Mouse (Mus musculus) kidney, adult 8-10 months (tissue): ENCODE results near the gene Micall1.

Experiments used
- DNase-seq, 2 experiments: peaks; one replicate each; pipeline ENCODE4 v3.0.0; 2022

Micall1 gene

GRCm38 (mm10) chr15:79108421-79109320 is at the start of gene Micall1:
Gene Micall1 (plus strand): TSS chr15:79108898.
- DNase-seq, result peak; percentile 70 to 74

- no peak for DNase-seq
Observed at GRCm38 (mm10) chr15:79060887-79061565, 47.7 kb upstream of the Micall1 start.

- DNase-seq, result peak; percentile 98 to 100
Observed at GRCm38 (mm10) chr15:79062376-79063159, 46.1 kb upstream of the Micall1 start, which contains the start of gene Ankrd54. Gene Ankrd54 (minus strand): TSS chr15:79062893.

DNA sequence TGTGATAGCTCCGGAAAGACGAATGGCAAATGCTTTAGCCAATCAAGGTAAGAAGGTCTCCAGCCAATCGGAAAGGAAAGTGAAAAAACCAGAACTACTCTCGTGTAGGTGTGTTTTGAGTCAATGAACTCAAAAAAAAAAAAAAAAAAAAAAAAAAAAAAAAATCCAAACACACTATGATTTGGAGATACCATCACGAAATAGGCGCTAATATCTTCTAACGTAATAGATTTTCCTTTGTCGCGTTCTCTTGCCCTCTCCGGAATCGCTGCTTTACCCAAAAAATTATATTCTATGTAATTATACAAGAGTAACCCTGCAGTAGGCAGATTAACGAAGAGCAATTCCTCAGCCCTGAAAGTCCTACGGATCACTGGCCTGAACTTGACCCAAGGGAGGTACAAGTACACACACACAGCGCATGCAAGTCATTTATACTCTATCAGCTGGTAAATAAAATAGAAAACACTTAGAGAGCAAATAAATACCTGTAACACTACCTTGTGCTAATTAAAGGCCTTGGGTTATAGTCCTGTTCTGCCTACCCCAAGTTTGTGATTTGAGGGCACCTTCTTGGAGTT is 45.4 kb upstream of the Micall1 start:
- peak in 1 of 2 experiments; percentile 58 for DNase-seq

DNA sequence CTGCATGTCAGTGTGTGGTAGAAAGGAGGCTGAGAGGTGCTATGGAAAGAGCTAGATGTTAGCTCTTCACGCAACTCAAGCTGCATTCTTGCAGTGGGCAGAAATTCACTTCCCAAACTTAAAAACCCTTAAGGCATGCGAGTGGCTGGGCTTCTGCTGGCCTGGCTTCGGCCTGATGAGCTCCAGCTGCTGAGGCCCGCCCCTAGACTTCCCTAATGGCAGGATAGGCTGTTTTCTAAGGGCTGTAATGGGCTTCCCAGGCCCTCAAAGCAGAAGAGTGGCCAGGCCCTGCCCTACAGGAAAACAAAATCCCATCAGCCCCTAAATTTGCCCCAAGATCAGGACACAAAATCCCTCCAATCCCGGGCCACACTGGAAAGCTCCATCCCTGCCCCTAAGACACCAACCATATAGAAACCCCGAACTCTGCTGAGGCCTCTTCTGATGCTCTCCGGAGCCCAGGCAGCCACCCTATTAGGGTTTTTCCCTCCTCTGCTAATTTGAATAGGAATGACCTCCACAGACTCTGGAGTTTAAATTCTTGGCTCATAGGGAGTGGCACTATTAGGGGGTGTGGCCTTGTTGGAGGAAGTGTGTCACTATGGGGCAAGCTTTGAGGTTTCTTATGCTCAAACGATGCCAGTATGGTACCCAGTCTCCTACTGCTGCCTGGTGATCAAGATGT is 43.5 kb upstream of the Micall1 start:
- DNase-seq, result no peak

GRCm38 (mm10) chr15:79066276-79066675 is 42.4 kb upstream of the Micall1 start:
- peak in 1 of 2 experiments; percentile 33 for DNase-seq

DNA sequence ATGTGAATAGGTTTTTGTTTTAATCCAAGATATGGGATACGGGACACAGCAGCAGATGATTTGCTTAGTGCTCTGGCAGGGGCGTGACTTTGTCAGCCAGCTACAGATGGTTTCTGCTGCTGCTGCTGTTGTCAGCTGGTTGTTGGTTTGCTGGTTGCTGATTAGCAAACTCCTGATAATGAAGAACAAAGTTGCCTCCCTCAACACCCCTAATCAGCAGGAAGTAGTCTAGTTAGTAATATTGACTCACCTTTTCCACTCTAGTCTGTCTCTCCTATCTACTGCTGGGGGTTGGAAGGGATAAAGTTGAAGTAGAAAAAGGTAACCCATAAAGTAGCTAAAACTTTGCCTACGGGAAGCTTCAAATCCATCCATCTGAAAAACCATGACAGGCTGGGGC is 41.1 kb upstream of the Micall1 start:
- DNase-seq, result no peak

- DNase-seq, result no peak
Observed at GRCm38 (mm10) chr15:79068416-79068815, 40.3 kb upstream of the Micall1 start.

GRCm38 (mm10) chr15:79071117-79072039 is 37.3 kb upstream of the Micall1 start:
- peak; percentile 46 to 49 for DNase-seq

DNA sequence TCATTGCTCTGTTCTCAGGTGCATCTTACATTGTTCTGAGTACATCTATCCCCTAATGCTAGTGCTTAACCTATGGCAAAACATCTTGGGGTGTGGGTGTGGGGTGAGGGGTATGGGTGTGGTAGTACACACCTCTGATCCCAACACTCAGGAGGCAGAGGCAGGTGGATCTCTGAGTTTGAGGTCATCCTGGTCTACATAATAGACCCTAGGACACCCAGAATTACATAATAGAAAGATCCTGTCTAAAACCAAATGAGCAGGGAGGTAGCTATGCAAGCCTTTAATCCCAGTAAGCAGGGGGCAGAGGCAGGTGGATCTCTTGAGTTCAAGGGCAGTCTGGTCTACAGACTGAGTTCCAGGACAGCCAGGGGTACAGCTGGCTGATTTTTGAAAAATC is 34.9 kb upstream of the Micall1 start:
- DNase-seq, result no peak

GRCm38 (mm10) chr15:79074446-79074845 is 34.3 kb upstream of the Micall1 start:
- DNase-seq, result no peak

- peak; percentile 88 for DNase-seq
Observed at GRCm38 (mm10) chr15:79074913-79075532, 33.7 kb upstream of the Micall1 start, which contains the start of gene Eif3l. Gene Eif3l (plus strand): TSS chr15:79075179.

DNA sequence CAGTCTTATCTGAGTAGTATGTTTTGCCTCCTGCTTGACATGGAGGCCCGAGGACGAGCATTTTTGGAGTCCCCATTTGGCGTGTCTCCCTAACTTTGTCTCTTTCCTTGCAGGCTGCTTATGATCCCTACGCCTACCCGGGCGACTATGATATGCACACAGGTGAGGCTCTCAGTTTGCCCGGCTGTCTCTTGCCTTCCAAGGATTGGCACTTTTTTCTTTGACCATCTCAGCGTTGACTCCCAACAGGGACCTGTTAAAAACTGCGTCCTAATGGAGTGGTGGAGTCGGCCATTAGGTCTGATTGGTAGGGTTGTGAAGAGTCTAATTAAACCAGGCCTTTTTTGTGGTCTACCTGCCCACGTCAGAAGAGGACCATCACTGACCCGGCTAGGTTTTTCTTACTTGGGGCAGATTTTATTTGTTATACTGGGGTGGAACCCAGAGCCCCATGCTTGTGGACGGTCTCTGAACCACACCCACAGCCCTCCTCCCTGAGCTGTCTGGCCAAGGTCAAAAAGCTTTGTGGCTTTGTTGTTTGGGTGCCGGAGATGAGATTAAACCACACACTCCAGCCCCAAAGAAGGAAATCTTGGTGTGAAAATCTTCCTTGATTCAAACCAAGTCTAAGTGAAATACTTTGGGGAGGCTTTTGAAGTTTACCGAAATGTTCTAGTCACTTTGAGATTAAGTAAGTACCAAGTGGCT is 32.9 kb upstream of the Micall1 start:
- DNase-seq, result no peak

- no peak for DNase-seq
Observed at GRCm38 (mm10) chr15:79079567-79079966, 29.1 kb upstream of the Micall1 start.

DNA sequence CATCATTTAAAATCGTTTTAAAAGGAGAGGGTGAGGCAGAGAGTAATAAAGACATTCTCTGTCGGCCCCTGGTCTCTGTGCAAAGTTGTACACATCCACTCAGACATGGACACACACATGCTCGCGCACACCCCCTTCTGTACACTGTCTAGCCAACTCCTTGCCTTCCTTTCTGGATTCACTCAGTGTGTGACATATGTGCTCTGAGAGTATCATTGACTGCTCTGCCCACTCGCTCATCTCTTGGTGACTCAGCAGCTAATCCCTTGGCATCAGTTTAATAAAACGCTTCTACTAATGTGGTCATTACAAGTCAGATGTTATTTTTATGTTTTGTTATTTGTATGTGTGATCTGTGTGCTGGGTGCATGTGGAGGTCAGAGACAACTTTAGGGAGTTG is 16.4 kb upstream of the Micall1 start:
- no peak for DNase-seq

DNA sequence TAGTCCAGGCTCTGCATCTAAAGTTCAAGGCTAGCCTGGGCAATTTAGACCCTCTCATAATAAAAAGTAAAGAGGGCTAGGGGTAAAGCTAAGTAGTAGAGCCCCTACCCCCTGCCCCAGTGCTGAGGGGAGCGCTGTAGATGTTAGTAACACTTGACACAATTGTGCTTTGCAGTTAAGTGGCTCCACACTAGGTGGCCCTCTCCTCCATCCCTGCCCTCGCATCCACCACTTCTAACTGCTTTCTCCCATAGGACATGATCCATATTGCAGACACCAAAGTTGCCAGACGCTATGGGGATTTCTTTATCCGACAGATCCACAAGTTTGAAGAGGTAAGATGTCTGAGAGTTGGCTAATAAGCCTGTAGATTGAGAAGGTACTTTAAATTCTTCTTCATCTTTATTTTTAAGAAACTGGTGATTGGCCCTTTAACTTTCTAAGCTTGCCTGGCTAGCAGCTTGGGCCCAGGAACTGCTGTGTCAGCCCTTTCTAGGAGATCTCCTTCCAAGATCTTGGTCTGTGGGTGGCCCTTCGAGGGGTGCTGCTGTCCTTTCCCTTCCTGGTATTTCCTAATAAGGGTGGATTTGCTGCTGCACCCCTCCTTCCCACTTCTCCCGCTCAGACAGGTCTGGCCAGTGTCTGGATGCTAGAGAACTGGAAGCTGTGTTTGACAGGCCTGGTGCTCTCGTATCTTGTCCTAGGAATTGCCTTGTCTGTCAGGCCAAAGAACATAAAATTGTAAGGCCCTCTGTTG is 15.4 kb upstream of the Micall1 start:
- DNase-seq, result peak in 1 of 2 experiments; percentile 57

DNA sequence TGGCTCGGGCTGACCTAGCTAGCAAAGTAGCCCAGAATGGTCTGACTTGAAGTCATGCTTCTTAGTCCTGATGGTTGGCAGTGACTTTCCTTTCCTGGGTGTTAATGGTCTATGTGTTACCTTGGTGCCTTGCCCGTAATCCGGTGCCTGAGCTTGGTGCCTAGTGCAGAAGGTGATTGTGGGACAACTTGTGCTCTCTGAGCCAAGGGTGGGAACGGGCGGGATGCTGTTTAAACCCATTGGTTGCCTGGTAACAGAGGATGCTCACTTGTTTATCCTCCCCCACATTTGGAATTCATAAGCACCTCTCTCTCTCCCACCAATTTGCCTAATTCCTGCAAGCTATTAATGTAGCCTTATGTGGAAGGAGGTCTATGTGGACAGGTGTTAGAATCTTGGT is 13.2 kb upstream of the Micall1 start:
- DNase-seq, result no peak

DNA sequence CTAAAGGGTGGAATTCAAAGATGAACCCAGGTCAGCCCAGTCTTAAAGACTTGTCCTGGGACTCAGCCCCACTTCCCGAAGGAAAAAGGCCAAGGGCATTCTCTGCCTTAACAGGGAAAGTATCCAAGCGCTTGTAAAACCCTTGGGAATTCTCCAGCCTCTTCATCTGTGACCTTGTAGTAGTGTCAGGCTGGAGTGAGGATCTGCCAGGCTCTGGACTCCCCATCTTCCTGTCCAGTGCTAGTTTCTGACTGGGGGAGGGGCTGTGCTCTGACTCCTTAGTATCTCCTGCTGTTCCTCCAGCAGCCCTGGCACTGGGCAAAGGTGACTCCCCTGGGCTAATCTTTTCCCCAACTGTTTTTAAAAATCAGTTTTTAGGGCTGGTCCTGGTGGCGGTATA is 12.1 kb upstream of the Micall1 start:
- peak; percentile 57 to 71 for DNase-seq

- DNase-seq, result no peak
Observed at GRCm38 (mm10) chr15:79097135-79097534, 11.6 kb upstream of the Micall1 start.
